Mouse (Mus musculus): ENCODE measurements around the gene Zfp92.
"Not testable (repeated sequence)": the region's sequence is repeated elsewhere in the genome, so short reads cannot be mapped to it uniquely, and the experiment has no call there.

The Zfp92 gene

DNA sequence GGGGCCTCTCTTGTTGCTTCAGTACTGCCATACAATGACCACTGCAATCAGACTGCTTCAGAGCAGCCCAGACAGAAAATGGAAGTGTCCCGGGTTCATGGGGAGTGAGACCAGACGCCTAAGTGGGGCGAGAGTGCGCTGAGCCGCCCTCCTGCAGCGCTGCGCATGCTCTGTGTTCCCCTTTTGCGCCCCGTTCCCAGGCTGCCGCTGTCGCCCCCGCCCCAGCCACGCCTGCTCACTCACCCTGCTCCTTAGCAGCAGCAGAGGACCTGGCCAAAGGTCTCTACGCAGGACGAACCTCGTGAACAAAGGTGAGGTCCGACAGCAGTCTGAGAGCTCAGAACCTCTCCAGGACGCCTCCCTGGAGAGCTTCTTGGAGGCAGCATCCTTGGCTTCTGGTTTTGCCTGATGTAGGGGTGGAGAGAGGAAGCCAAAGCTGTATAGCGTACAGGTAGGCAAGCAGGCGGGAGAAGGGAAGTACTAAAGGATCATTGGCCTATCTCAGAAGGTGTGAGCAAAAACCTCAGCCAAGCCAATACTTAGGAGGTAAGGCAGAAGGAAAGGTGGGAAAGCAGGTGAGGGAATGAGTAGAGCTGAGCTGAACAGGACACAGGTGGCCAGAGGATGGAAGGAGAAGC, at the start of gene Zfp92:
TSS of gene Zfp92 (plus strand) at position 217 of the 638 bp plus-strand sequence.
- DNase-seq, result no peak

DNA sequence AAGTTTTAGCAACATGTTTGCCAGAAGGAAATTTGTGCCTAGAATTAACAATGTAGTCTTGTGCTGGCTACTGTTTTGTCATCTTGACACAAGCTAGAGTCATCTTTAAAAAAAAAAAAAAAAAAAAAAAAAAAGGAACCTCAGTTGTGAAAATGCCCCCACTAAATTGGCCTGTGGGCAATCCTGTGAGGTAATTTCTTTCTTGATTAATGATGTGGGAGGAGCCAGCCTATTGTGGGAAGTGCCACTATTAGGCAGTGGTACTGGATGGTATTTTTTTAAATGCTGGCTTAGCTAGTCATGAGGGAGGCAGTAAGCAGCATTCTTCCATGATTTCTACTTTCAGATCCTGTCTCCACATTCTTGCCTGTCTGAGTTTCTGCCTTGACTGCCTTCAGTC, 47.6 kb upstream of the Zfp92 start:
- DNase-seq, result no peak

DNA sequence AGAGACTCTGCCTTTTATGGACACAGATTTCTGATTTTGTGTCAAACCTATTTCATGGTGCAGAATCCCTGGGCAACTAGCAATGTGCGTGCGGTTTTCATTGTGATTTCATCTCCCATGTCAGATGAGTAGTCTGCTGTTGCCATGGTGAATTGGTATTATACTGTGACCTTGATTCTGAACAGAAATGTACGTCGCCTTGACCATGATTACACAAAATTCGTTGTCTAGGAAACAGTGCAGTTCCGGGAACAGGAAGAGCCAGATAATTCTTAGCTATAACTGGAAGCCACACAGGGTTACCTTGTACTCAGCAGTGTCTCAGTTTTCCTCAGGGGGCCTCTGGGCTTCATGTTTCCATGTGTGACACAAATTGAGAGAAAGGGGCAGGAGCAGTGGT, 26.5 kb upstream of the Zfp92 start:
- no peak for DNase-seq

DNA sequence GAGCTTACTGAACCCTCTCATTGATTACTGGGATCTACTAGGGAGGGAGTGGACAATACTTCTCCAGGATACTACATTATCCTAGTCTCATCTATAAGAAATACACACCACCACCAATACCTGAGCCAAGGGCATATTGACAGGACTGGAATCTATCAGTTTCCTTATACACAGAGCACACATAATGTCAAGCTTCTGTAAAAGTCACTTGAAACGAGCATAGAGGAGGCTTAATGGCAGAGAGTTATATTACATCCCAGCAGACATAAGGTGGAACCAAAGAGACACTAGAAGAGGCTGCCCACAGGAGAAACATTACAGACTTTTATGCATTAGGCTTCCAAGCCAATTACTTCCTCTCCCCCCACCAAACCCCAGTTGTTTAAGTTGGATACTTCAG, 26.0 kb upstream of the Zfp92 start:
- no peak for DNase-seq

DNA sequence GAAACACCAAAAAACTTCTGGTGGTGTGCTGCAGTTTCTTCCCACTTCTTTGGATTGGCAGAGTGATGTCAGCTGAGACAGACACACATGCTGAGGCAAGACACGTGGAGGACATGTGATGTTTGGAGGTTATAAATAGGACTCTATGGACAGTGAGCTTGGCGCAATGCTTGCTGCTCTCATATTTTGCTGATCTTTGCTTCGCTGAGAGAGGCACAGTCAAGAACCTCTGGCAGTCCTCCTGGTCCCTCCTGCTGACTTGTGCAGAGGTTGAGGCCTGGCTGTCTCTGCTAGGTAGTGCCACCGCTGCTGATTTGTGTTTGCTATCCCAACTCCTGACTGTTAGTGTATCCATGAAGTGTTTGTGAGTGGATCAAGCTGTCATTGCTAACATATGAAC, 19.4 kb upstream of the Zfp92 start:
- DNase-seq, result no peak

DNA sequence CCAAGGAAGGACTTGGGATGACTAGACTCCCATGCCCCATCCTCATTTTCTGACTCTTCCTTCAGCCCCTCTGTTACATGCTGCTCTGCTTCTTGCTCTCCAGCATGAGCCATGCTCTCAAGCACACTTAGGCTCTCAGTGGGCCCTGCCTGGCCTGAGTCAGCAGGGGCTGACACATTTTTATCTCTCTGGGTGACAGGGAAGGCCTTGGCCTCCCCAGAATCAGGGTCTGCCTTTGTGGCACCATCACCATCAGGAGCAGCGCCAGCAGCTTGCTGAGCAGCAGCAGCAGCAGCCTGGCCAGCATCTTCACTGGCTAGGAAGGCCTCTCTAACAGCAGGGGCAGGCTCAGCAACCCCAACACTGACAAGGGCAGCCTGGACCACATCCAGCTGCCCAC, 14.4 kb upstream of the Zfp92 start:
- no peak for DNase-seq

DNA sequence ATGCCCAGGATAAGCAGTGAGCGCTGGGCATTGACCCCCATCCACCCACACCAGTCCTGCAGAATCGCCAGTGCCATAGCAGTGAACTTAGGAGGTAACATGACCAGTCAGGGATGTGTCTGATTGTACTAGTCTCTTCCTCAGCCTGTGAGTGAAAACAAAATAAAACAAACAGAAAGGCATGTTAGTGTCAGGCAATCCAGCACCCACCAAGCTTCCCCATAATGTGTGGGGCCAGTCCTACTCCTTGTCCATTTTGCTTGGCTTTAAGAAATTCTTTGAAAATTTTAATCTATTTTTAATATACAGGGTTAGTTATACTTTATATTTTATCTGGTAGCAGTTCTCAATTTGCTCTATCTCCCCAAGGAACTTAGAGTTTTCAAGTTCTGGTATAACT, 12.3 kb upstream of the Zfp92 start, which contains the start of gene Gm18336:
TSS of gene Gm18336 (minus strand) at position 101 of the 400 bp plus-strand sequence.
- not testable (repeated sequence) for DNase-seq

DNA sequence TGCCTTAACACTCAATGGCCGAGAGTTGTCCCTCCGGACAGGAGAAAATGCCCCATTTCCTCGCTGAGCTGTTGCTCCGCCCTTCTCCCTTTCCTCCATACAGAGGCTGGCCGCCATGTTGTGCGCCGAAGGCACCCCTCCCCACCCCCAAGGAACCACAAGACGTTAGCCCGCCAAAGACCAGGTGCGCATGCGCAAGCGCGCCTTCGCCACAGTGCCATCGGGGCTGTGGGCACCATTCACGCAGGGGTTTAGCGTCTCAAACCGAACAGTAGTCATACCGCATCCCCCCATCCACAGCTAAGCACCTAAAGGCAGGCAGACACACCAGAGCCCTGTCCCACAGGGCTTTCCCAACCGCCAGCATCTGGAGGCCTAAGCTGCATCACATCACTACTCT, 9.9 kb upstream of the Zfp92 start:
- DNase-seq, result no peak

DNA sequence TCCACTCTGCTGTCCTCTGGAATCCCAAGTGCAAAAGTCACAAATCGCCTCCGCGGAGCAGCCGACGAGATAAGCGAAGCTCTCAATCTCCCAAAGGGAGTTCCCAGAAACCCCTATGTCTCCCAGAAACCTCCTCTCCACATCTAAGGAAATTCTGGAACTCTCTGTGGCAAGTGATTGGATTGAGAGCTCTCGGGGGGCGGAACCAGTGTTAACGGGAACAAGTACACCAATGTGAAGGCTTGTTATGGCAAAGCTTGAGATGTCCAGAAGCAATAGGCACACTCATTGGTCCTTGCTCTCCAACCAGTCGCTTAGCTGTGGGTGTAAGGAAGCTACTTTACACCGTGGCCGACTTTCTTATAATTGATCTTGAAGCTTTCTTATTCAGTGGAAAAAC, 9.3 kb upstream of the Zfp92 start:
- DNase-seq, result no peak

DNA sequence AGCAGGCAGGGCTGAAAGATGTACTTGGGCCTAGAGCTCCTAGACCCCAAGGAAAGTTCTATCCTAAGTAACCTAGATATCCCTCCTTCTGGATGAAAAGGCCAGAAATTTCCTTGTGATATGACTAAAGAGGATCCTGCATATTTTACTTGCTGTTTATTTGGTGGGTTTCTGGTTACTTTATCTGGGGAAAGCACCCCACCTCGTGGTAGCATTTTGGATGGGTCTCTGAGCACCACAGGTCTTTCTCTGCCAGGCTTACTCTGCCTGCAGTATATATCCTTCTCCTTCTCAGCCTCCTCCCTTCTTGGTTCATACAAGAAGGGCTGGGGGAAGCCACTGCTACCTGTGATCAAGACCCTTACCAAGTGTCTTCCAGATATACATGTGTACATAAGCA, 1.9 kb downstream of the Zfp92 start:
- DNase-seq, result no peak

DNA sequence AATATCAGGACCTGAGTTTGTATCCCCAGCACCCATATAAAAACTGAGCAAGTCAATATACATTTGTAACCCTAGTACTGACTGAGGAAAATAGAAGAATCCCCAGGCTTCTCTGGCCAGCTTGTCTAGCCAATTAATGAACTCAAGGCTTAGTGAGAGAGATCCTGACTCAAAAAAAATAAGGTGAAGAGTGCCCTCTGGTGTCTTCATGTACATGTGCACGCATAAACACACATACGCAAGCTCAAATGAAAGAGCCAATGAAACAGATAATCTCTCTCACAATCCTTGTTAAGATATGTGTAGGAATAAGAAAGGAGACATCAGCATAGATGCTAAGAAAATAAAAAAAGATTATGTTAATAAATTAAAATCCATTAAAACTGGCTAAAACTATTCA, 19.1 kb downstream of the Zfp92 start:
- no peak for DNase-seq

DNA sequence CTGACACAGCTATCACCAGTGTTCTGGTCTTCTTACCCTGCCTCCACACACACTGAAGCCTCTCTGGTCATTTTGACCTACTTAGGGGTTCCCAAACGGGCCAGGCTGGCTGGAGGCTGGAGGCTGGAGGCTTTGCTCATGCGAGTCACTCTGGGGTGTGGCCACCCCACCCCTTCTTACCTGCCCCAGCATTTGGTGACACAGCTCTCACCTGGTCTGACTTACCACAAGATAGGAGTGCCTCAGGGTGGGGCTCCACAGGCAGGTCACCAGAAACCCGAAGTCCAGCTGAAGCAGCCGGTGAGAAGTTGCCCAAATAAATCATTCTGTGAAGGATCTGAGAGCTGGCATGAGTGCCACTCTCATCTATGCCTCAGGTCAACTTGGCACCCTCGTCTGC, 22.0 kb downstream of the Zfp92 start:
- no peak for DNase-seq

DNA sequence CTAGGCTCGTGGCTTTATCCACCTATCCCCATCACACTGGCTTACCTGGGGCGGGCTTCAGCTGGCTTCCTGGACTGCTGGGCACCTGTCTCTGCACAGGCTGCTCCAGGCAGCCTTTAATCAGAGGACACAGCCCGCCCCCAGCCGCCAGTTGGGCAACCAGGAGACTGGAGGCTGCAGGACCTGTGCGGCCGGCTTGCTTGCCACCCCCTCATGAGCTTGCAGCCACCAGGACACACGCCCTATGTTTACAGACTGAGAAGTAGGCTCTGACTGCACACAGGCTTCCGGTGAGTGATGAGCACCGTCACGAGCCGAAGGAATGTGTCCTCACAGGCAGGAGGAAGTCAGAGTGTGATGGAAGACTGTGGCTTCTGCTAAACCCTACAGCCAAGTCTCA, 24.4 kb downstream of the Zfp92 start, which contains the start of gene Trex2:
TSS of gene Trex2 (minus strand) at position 93 of the 400 bp plus-strand sequence.
- no peak for DNase-seq

DNA sequence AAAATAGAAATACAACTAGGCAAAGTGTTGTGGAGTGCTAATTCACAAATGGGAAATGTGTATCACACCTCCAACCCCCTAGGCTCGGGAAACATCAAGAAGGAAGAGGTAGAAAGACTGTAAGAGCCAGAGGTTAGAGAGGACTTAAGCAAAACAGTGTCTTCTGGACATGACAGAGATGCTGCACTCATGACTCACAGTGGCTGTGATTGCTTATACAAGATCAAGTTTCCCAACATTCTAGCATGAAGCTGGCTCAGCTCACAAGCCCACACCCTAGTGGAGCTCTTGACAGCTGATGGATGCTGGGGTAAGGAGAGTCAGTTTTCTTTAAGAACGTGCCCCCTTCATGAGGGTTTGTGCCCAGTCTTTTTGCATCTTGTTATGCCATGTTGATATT, 30.5 kb downstream of the Zfp92 start:
- no peak for DNase-seq

DNA sequence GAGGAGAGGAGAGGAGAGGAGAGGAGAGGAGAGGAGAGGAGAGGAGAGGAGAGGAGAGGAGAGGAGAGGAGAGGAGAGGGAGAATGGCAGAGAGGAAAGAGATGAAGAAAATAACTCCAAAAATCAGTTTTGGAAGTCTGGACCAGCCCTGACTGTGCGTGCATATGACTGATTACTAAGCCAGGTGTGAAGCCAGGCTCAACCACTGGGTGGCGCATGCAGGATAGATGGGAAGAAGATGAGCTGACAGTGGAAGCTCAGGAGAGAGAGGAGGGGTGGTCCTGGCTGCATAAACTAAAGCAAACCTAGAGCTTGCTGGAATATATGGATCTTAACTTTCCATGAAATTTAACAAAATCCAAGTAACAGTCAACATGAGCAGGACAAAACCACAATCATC, 41.1 kb downstream of the Zfp92 start:
- peak; percentile 83 for DNase-seq

DNA sequence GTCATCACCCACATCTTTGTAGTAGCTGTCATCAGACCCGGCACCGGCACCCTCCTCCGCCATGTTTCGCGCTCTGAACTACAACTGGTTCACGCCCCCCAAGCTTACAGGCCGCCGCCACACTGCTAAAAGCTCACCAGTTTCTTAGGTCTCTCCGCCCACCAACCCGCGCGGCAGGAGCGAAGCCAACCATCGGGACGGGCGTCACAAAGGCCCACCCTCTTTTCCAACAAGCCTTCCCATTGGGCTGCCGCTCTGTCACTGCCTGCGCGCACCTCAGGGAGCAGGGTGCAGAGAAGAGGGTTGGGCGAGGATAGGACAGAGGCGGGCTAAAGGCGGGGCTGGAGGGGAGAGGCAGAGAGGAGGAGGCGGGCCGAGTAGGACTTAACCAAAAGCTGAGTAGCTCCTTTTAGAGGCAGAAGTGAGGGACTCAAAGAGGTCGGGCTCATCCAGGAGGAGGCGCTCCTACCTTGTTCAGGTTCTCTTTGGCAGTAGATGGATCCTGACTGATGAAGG, 48.0 kb downstream of the Zfp92 start, which contains the start of gene Haus7:
TSS of gene Haus7 (minus strand) at position 168 of the 516 bp plus-strand sequence.
- peak; percentile 100 for DNase-seq

DNA sequence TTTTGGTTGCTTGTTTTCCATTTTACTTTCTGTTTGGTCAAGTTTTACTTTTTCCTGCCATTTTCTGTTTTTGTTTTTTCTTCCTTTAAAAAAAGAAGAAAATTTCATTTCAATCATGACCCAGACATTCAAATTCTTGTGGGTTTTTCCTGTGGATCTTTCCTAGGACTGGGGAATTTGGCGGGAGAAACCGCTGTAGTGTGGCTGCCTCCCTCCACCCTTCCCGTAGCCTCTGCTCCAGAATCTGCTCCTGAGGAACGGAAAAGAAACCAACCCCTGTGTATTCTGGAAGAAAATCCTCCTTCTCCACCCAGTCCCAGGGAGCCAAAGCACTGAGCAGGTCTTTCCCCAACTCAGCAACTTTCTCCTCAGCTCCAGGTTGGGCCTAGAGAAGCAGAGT, 49.9 kb downstream of the Zfp92 start:
- peak; percentile 82 for DNase-seq

DNA sequence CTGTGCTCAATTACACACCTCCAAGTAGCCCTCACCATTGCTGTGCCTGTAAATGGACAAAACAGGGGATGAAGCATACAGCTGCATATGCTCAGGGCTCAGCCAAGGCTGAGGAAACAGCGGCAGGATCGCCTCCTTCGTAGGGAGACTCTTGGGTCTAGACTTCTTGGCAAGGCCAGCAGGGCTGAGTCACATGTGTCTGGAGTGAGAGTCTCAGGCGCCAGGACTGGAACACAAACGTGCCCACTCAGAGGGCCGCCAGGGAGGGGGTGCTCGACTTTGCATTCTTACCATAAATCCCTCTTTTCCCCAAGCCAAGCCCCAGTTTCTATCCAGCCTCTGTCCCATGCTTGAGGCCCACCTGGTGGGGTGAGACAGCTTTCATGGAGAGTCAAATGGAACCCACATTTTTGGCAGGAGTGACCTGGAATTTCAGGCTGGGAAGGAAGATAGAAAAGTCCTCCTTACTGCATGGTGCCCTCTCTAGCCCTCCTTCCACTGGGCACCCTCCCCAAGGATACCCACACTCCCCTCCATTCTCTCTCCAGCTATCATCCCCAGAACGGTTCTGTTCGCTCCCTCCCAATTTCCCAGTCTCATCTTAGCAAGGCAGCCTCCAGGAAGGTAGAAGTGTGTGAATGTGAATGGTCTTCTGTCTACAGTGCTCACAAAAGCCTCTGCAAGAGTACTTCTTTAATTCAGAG, 54.7 kb downstream of the Zfp92 start:
- peak; percentile 98 for DNase-seq

DNA sequence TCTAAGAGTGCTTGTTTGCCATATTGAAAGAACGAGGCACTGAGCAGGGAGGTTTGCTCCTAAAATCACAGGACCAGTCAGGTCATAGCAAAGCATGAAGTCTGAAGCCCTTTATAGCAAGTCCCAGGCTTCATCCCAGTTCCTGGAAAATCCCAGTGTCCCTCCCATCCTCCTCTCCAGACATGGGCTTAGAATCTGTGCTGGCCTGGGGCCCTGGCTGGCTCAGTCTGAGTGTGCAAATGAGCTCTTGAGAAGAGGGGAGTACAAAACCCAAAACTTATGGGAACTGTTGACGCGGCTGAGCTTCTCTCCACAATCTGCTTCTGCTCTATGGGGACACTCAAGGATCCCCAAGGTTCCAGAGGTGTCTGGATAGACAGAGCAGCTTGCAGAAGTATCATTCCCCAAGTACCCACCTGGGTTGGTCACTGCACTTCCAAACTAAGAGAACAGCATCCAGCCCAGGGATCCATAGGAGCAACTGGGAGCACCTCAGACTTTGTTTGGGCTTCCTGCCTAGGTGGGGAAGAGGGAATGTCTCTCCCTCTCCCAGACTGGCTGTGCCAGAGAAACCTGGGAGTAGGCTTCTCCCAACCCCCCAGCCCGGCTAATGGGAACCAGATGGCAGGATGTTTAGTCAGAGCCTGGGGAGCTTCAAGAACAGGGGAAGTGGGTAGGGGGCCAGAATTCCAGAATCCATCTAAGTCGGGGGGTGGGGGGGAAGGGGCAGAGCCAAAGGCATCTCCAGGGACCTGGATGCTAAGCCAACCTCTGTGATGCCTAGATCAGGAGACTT, 56.7 kb downstream of the Zfp92 start:
- peak; percentile 96 for DNase-seq

DNA sequence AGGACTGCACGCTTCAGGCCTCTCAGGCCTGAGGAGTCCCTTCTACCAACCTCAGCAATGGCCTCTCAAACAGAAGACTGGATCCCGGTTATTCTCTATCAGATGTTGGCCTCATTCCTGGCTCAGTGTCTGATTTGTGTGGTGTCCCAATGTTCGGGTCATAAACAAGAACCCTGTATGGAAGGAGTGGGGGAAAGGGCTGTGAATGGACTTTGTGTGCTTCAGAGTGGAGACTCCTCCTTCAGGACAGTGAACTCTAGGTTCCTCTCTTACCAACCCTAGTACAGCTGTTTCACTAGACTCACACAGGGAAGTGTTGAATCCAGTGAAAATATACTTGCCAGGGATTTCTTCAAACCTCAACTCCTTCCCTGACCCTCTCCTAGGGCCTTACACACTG, 57.4 kb downstream of the Zfp92 start:
- peak; percentile 92 for DNase-seq

DNA sequence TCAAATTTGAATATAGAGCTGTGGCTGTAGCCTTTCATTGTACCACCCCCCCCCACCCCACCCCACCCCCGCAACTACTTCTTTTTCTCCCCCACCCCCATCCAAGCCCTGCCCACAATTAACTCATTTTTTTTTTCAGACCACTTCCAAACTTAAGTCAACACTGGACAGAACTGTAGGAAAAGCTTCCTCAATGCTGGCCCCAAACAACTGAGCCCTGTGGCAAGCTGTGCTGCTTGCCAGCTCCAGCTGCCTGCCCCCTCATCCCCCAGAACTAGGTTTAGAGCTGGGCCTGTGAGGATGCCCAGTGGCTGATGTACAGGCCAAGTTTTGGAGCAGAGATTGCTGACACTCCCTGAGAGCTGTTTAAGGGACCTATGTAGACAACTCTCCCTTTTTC, 57.9 kb downstream of the Zfp92 start:
- peak; percentile 89 for DNase-seq

DNA sequence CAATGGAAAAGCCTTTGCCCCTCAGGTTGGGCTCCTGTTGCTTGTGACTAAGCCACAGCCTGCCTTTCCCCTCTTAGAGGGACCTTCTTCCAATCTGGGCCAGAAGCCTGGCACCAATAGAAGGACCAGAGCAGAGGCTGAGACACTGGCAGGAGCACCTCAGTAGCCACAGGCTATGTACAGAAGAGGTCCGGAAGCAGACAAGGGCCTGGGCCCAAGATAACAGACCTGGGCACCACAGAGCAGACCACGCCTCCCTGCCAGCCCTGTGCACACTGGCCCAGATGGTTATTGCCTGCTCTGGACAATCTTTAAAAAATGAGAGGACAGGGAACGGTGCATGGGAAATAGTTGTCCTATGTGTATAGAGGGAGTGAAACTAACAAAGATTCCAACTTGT, 60.9 kb downstream of the Zfp92 start:
- DNase-seq, result peak; percentile 66

DNA sequence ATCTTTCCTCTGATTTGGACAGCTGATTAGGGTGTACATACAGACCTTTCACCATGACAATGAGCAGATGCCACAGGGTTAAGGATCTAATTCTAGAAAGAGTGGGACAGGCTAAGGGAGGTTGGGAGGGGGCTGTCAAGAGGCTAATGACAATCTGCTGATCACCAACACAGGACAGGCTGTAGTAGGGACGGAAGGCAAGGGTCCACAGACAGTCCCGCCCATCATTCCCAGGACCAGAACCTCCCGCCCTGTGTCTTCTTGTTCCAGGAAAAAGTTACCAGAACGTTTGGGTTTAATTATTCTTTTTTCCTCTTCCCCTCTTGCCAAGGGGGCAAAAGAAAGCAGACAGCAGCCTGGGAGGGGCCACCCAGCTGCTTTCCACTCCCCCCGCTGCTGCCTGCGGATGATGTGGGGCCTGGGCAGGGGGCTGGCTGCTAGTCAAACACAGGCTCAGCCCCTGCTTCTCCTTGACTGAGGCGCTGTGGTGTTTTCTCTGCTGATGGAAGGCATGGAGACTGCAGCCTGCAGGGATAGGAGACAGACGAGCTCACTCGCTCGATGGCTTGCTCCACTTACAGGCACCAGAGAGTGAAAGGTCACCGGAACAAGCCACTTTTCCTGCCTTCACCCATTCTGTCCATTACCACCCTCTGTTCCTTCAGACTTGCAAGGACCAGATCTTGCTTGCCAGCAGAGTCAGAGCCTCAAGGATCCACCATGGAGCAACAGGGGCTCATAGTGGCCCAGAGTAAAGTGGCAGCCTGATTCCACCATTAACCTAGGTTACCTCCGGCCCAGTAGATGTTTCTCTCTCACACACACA, 63.7 kb downstream of the Zfp92 start:
- DNase-seq, result peak; percentile 87
